Mouse (Mus musculus) neural tube, embryonic 11.5 days (tissue): ENCODE data around the gene Tmem108. TPM values are rescaled to one million over a fixed set of nuclear protein-coding genes. Genes with fewer than 3 reads are reported as not detected.
A peak's percentile ranks its signal among the peaks of the same experiment; 100 is the strongest.

Experiments used
- ATAC-seq: fragments of 200-750 bp; cut with Nextera tagmentation; 2 replicates; pipeline ENCODE4 v1.8.0; 2017; ENCODE audit warnings: moderate number of reproducible peaks, mild to moderate bottlenecking, moderate TSS enrichment, moderate library complexity; ENCODE audit not compliant: insufficient read depth, low FRiP score, low TSS enrichment
- DNase-seq: peaks from one replicate; pipeline ENCODE4 v3.0.0-alpha.2; 2015; ENCODE audit warnings: low spot score
- H3K27ac ChIP-seq: fragments of 300-500 bp; sonication (generic); 2 replicates; pipeline ENCODE4 v1.5.1; 2014; ENCODE audit warnings: low read depth, mild to moderate bottlenecking, low read length
- H3K27me3 ChIP-seq: fragments of 300-500 bp; sonication (generic); 2 replicates; pipeline ENCODE4 v1.6.1; 2014; ENCODE audit warnings: mild to moderate bottlenecking, low read length, mixed read lengths; ENCODE audit not compliant: control insufficient read depth, insufficient read depth
- H3K36me3 ChIP-seq: fragments of 300-500 bp; sonication (generic); 2 replicates; pipeline ENCODE4 v1.6.1; 2014; ENCODE audit warnings: mild to moderate bottlenecking, low read length, moderate library complexity, mixed read lengths; ENCODE audit not compliant: control insufficient read depth, insufficient read depth
- H3K4me1 ChIP-seq: fragments of 300-500 bp; sonication (generic); 2 replicates; pipeline ENCODE4 v1.6.1; 2014; ENCODE audit warnings: low read length, mixed read lengths; ENCODE audit not compliant: control insufficient read depth, insufficient read depth
- H3K4me2 ChIP-seq: fragments of 300-500 bp; sonication (generic); 2 replicates; pipeline ENCODE4 v1.6.1; 2014; ENCODE audit warnings: low read depth, mild to moderate bottlenecking, moderate library complexity
- H3K4me3 ChIP-seq: fragments of 300-500 bp; sonication (generic); 2 replicates; pipeline ENCODE4 v1.5.1; 2014; ENCODE audit warnings: low read depth, low read length
- H3K9ac ChIP-seq: fragments of 300-500 bp; sonication (generic); 2 replicates; pipeline ENCODE4 v1.6.1; 2014; ENCODE audit warnings: mild to moderate bottlenecking, low read length
- H3K9me3 ChIP-seq: fragments of 300-500 bp; sonication (generic); 2 replicates; pipeline ENCODE4 v1.6.1; 2016; ENCODE audit warnings: low read length; ENCODE audit not compliant: control insufficient read depth
- WGBS: fragments of 180-500 bp; shearing (Covaris S2); extraction: QIAGEN DNeasy Blood & Tissue Kit; methylation state at CpG from one replicate; pipeline ENCODE4 v1.1.7; 2014; 5-methylcytosine and 5-hydroxymethylcytosine counted together
- polyA plus RNA-seq: library from polyadenylated mRNA; unstranded; fragments of >200 nt; fragmentation: Nextera tagmentation; extraction: Ambion mirVana; gene quantifications from 2 replicates; pipeline ENCODE4 v1.2.1, GENCODE M21; 2014

Tmem108 gene
- polyA plus RNA-seq, 1 experiment from 2014 or later = 19.9 TPM

DNA sequence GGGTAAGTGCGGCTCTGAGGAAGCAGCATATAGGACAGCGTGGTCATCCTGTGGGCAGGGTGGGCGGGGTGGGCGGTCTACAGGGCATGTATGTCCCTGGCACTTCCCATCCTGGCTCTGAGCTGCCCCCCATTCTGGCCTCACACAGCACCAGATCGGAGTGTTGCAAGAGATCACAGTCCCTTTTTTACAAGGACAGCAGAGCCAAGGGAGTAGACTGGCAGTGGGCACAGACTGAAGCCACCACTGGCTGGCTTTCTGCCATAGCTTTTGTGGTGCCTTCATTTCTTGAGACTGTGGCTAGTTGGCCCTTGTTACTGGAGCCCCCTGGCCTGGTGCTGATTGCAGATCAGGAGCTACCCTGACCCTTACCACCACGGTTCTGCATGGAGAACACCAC is 275.4 kb downstream of the Tmem108 start:
- H3K4me3 ChIP-seq = no peak overlapping the region
- H3K36me3 ChIP-seq = no peaks in the 10 kb centered on the region
- H3K9ac ChIP-seq = no peak overlapping the region
- H3K27me3 ChIP-seq = no peaks in the 10 kb centered on the region
- 84% methylated on average over 6 of the region's 6 CpGs for WGBS
- peaks cover 6% of the 10 kb centered on the region; the same call in 1 of the 2 replicates for H3K4me1 ChIP-seq
- H3K4me2 ChIP-seq = no peak overlapping the region
- no peak for ATAC-seq
- DNase-seq = no peak
- no peak overlapping the region for H3K27ac ChIP-seq
- no peaks in the 10 kb centered on the region for H3K9me3 ChIP-seq

DNA sequence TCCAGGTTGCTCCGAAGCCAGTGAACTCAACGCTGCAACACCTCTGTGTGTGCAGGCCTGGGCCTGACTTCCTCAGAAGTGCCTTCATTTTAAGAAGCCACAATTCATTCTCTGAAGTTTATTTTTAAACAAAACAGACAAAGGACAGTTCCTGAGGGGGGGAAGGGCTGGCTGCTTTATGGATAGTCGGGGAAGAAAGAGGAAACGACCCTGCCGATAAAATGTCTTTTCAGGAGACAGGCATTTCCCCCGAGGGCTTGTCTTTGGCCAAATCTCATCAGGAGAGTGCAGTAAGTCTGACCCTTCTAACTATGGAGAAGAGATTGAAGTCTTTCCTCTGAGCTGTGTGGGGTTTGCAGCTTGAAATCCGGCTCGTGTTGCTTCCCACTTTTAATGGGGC is 276.0 kb downstream of the Tmem108 start:
- Histone ChIP-seq H3K27me3 (no peaks in the 10 kb centered on the region), H3K36me3 (no peaks in the 10 kb centered on the region), H3K4me3 (no peak overlapping the region), H3K9ac (no peak overlapping the region), H3K4me1 (peaks cover 6% of the 10 kb centered on the region; the same call in 1 of the 2 replicates), H3K4me2 (no peak overlapping the region), H3K27ac (0 out of 2 replicates have a peak overlapping the region, but pooled peaks have one; percentile 35), H3K9me3 (no peaks in the 10 kb centered on the region)
- ATAC-seq (no peak), DNase-seq (no peak)
- 32% methylated on average over 8 of the region's 8 CpGs for WGBS

DNA sequence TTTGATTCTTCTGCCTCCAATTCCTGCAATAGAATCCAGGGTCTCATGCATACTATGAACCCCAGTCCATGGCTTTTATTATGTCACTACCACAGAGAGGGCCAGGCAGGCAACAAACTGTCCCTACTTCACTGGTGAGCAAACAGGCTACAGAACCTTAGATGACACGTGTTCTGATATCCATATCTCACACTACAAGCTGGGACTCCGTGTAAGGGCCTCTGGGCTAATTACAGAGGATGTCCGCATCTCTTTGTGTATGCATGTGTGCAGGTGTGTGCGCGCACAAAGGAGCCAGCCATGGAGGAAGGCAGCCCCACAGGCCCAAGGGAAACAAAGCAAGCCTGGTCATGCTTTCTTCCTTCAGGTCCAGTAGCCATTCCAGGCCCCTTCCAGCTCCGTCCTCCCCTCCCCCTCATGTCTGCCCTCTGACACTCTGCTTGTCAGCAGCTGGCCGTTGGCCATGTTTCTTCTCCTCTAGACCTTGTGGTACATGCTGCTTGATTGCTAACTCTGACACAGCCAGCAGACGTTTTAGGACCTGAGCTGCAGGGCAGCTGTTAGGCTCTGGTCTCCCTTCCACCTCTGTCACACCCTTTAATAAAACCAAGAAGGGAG is 280.9 kb downstream of the Tmem108 start:
- H3K4me2 ChIP-seq = no peak overlapping the region
- H3K9me3 ChIP-seq = no peaks in the 10 kb centered on the region
- no peak overlapping the region for H3K4me3 ChIP-seq
- no peak overlapping the region for H3K9ac ChIP-seq
- H3K36me3 ChIP-seq = no peaks in the 10 kb centered on the region
- H3K27me3 ChIP-seq = no peaks in the 10 kb centered on the region
- no peak for ATAC-seq
- WGBS = 58% methylated on average over 8 of the region's 8 CpGs
- peaks cover 4% of the 10 kb centered on the region; the same call in 1 of the 2 replicates for H3K4me1 ChIP-seq
- DNase-seq = no peak
- no peak overlapping the region for H3K27ac ChIP-seq

DNA sequence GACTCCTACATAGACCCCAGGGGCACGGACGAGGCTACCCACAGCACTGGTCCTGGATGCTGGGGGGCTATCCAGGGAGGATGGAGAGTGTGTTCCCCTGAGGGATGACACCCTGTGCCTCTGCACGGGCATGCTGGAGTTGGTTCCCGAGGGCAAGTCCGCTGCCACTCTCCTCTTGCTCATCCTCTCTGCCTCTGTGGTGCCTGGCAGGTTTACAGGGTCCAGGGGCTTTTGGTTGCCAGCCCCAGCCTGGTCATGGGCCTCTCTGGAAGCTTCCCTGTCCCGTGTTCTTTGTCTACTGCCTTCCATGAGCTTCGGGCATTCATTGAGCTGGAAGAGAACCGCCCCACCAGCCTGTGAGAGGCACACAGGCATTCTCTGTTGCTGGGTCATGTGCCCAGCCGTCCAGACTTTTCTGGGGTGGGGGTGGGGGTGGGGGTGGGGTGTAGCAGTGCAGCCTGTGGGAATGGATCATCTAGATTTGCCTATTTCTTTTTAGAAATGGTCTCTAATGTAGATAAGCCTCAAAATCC is 281.5 kb downstream of the Tmem108 start, which contains the start of gene Bfsp2:
Gene Bfsp2 (minus strand): TSS at position 377 of the 533 bp plus-strand sequence.
- no peak for ATAC-seq
- 83% methylated on average over 9 of the region's 9 CpGs for WGBS
- H3K9ac ChIP-seq = no peak within 1 kb of the TSS

DNA sequence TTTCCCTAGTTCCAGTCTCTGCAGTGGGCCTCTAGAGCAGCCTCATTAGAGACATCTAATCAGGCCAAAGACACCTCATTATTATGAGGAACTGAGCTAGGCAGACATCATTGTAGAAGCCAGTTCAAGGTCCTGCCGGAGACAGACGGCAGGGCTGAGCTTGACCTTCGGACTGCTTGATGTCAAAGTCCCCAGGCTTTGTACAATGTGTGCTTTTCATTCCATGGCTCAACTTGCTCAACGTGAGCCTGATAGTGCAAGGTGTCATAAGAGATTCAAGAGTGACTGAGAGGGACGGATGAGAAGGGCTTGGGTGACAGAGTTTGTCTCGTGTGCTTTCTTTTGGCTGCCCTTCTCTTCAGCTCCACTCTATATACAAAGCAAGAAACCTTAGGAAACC is 286.2 kb downstream of the Tmem108 start:
- H3K36me3 ChIP-seq = no peaks in the 10 kb centered on the region
- DNase-seq (no peak), ATAC-seq (no peak)
- no peak overlapping the region for H3K27ac ChIP-seq
- no peaks in the 10 kb centered on the region for H3K9me3 ChIP-seq
- no peak overlapping the region for H3K4me3 ChIP-seq
- 0 out of 2 replicates have a peak, but pooled peaks cover 5% of the 10 kb centered on the region for H3K4me1 ChIP-seq
- no peak overlapping the region for H3K9ac ChIP-seq
- H3K27me3 ChIP-seq = no peaks in the 10 kb centered on the region
- WGBS = 82% methylated on average over 6 of the region's 6 CpGs
- no peak overlapping the region for H3K4me2 ChIP-seq

More for the DNA sequence above, 281.5 kb downstream of the Tmem108 start, which contains the start of gene Bfsp2:
- H3K4me2 ChIP-seq = no peak within 1 kb of the TSS
- no peaks in the 10 kb centered on the region for H3K9me3 ChIP-seq
- no peaks in the 10 kb centered on the region for H3K36me3 ChIP-seq
- H3K27me3 ChIP-seq = no peaks in the 10 kb centered on the region
- H3K4me1 ChIP-seq = no peaks in the 10 kb centered on the region
- DNase-seq = peak; percentile 4
- H3K27ac ChIP-seq = no peak within 1 kb of the TSS
- no peak within 1 kb of the TSS for H3K4me3 ChIP-seq

DNA sequence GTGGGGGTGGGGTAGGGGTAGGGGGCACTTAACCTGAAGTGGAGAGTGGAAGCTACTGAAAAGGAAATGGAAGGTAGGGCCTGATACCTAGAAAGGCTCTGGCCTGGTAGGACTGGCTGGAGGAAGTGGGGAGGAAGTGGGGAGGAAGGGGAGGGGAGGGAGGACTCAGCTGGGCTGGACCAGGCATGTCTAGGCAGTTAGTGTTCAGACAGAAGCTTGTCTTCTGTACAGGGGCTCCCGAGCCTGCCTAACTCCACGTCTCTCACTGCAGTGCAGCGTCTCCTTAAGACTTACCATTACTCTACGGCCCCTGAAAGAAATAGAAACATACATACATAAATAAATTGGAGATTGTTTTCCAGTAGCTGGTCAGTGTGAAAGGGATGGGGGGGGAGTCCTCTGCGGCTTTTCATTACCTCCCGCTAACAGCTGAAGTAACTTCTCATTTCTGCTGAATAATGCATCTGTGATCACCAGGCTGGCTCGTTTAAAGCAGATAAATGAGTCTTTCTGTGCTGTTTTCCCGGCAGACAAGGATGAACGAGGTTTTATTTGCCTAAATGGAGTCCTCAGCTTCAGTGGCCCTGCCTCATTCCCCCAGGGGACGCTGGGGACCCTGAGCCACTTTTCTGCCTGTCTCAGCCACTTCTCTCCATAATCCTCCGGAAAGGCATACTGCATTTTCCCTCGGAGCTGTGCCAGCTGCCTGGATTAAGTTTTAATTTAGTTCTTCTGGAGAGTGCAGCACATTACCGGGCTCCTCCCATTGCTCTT is 287.5 kb downstream of the Tmem108 start:
- 34% methylated on average over 13 of the region's 13 CpGs for WGBS
- ATAC-seq (peak; percentile 48; the same call in 1 of the 2 replicates), DNase-seq (peak; percentile 56)
- Histone ChIP-seq H3K4me3 (no peak overlapping the region), H3K9me3 (no peaks in the 10 kb centered on the region), H3K27ac (no peak overlapping the region), H3K27me3 (no peaks in the 10 kb centered on the region), H3K4me2 (no peak overlapping the region), H3K36me3 (no peaks in the 10 kb centered on the region), H3K9ac (no peak overlapping the region), H3K4me1 (0 out of 2 replicates have a peak, but pooled peaks cover 5% of the 10 kb centered on the region)

DNA sequence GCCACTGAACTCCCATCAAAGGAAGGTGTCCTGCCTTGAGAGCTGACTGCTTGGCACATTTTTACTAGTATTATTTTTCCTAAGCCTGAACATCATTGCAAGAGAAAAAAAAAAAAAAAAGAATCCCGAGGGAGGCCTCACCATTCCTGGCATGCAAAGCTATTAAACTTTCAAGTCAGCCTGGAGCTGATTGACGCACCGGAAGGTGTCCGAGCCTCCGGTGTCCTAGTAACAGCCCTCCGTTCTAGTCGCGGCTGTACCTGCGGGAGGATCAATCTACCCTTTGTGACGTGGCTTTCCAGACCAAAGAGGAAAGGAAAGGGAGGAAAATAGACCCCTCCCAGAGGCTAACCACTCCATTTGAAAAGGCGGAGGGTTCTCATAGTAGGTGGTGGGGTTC is 289.9 kb downstream of the Tmem108 start:
- Histone ChIP-seq H3K4me3 (no peak overlapping the region), H3K9me3 (no peaks in the 10 kb centered on the region), H3K27me3 (no peaks in the 10 kb centered on the region), H3K27ac (no peak overlapping the region), H3K4me2 (no peak overlapping the region), H3K36me3 (no peaks in the 10 kb centered on the region), H3K9ac (no peak overlapping the region), H3K4me1 (0 out of 2 replicates have a peak, but pooled peaks cover 5% of the 10 kb centered on the region)
- DNase-seq (no peak), ATAC-seq (no peak)
- WGBS = 27% methylated on average over 11 of the region's 11 CpGs

DNA sequence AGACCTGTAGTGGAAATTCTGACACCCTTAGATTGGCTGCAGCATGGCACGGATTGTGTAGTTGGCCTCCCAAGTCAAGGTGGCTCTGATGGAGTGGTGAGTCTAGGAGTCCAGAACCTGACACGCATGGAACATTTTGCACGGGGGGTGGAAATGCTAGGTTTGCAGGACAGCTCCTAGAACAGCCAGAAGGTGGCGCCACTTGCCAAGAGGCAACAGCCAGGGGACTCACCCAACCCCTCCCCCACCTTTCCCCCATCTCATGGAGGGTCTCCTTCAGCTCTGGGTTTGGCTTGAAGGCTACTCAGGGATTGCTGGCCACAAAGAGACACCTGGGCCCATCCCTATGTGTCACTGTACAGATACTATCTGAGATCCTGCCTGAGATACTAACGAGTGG is 292.1 kb downstream of the Tmem108 start:
- H3K9me3 ChIP-seq = no peaks in the 10 kb centered on the region
- ATAC-seq (no peak), DNase-seq (no peak)
- H3K4me2 ChIP-seq = no peak overlapping the region
- no peaks in the 10 kb centered on the region for H3K36me3 ChIP-seq
- no peak overlapping the region for H3K9ac ChIP-seq
- no peaks in the 10 kb centered on the region for H3K27me3 ChIP-seq
- no peak overlapping the region for H3K4me3 ChIP-seq
- 62% methylated on average over 5 of the region's 5 CpGs for WGBS
- H3K4me1 ChIP-seq = 0 out of 2 replicates have a peak, but pooled peaks cover 5% of the 10 kb centered on the region
- no peak overlapping the region for H3K27ac ChIP-seq
